In the genomic region with DNA sequence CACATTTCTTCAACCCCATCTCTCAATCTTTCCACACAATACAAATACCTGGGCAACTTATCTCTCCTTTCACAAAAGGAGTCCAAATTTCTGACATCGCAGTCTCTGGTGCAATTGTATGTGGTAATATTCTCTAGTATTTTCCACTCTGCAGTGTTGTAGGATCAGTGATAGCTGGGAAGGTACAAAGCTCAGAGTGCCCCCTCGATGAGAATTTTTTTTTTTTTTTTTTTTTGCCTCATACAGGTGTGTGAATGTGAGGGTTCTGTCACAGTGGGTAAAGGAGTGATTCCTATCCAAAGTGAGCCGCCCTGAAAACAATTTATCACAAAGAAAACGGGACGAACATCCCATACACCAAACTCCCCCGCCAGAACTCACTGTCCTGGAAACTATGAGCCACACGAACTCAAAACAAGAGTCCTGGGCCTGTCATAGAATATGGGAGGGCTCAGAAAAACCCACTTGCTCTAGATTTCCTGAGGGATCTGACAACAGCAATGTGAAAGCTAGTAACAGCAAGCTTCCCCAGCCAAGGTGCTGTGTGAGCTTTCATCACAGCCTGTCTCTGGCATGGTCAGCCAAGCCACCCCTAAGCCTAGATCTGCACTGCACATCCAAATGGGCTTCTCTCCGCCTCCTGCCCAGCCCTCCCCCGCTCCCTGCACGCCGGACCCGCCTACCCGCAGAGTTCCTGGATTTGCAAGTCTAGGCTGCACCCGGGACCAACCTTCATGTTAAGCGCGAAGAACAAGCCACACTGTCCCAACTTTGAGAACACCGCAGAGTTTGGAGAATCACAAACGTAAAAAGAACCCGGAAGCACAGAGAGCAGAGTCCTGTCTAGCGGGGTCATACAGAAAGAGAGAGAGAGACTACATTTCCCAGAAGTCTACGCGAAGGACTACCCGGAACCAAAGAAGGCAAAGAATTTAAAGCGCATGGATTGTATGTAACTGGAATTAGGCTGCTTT, we compare ENCODE assay signal across 8 mouse cellular contexts. TPM values are rescaled to one million over a fixed set of nuclear protein-coding genes. Genes with fewer than 3 reads are reported as not detected.
DNase-seq lines count a peak whose midpoint lies in the region; ATAC-seq lines count a peak whose summit lies in the region.

A gene (minus strand): TSS at position 896 of the 974 bp plus-strand sequence.

- 7% methylated on average over 24 of the region's 24 CpGs for WGBS in intestine, embryonic 14.5 days

- DNase-seq in adrenal gland, adult 2 months, result peak; percentile 88
- DNase-seq in embryo, embryonic 11 days, result peak; percentile 79
- peak; percentile 66 for DNase-seq in gastrocnemius, postnatal 14 days
- DNase-seq in intestine, embryonic 14.5 days (ENCODE audit: low spot score), result peak; percentile 88
- DNase-seq in left cerebral cortex, postnatal 10 days (ENCODE audit: extremely low spot score in 1 of 2, low spot score in 2 of 2), result peak; percentile 47 to 72
- peak; percentile 27 for DNase-seq in right cerebral cortex, postnatal 14 days
- peak; percentile 58 to 66 for DNase-seq in urinary bladder, postnatal 4 days (ENCODE audit: low spot score in 2 of 2)

- H3K4me1 ChIP-seq in intestine, embryonic 14.5 days (replicated peaks; ENCODE audit: control insufficient read depth, insufficient read depth, low read length), result 0 out of 2 replicates have a peak, but pooled peaks cover 4% of the 10 kb centered on the region

- peaks cover 5% of the 10 kb centered on the region; the same call in 1 of the 2 replicates for H3K36me3 ChIP-seq in intestine, embryonic 14.5 days (ENCODE audit: control insufficient read depth, insufficient read depth, low read length)

- peak; percentile 93 for ATAC-seq in intestine, embryonic 14.5 days (replicated peaks; ENCODE audit: low FRiP score, low TSS enrichment, low read depth)
- peak; percentile 94 for ATAC-seq in megakaryocyte progenitor cell, adult 5-6 weeks (replicated peaks; ENCODE audit: poor library complexity)

- H3K4me2 ChIP-seq in intestine, embryonic 14.5 days (ENCODE audit: low read length), result peak within 1 kb of the TSS; percentile 59

- H3K9ac ChIP-seq in intestine, embryonic 14.5 days (ENCODE audit: low read length), result peak within 1 kb of the TSS; percentile 49

- peak within 1 kb of the TSS; percentile 66 for H3K4me3 ChIP-seq in intestine, embryonic 14.5 days (ENCODE audit: low read depth, low read length)

- intact Hi-C loops in gastrocnemius, postnatal 14 days (cut with DNase I; ENCODE audit: low total_unique reads), result no loop called here
- intact Hi-C loops in left cerebral cortex, postnatal 10 days (cut with DNase I), result loop anchor here (10.0 kb wide), 1 partner anchor 60 kb away; a partner anchor contains a TSS

- peak within 1 kb of the TSS; percentile 69 for H3K27ac ChIP-seq in intestine, embryonic 14.5 days (ENCODE audit: low read depth)

- no peaks in the 10 kb centered on the region for H3K9me3 ChIP-seq in intestine, embryonic 14.5 days (ENCODE audit: control insufficient read depth, low read length)

- H3K27me3 ChIP-seq in intestine, embryonic 14.5 days (replicated peaks; ENCODE audit: control insufficient read depth, insufficient read depth, low read length), result no peaks in the 10 kb centered on the region

RNA-seq across cellular contexts. Expression of the gene that starts here (rescaled TPM):
- total RNA-seq in adrenal gland, adult 2 months (2021), result 1 to 10 TPM; 4.7 to 4.8 TPM
- polyA plus RNA-seq in adrenal gland, adult 2 months (2012; rRNA removed), result not detected in 2 replicates
- 1 to 10 TPM; 1.4 to 1.9 TPM for total RNA-seq in gastrocnemius, postnatal 14 days (2021)
- 5.1 and 6.1 TPM in 2 replicates for polyA plus RNA-seq in intestine, embryonic 14.5 days (2014; fragmentation: Nextera tagmentation; extraction: Ambion mirVana)
- 1 to 10 TPM; 5.8 to 6.5 TPM for total RNA-seq in left cerebral cortex, postnatal 10 days (2021)
- 8.0 and 9.5 TPM in 2 replicates for total RNA-seq in megakaryocyte progenitor cell, adult 5-6 weeks (2015)
- 6.7 and 8.7 TPM in 2 replicates for total RNA-seq in megakaryocyte progenitor cell, adult 5-6 weeks (2017)

Comparison
In these comparisons a context has a peak if more than half of its experiments do, and no peak if none do; other contexts are left out.
1. Peak in every context shown above with its lines: DNase-seq, ATAC-seq, H3K4me3 ChIP-seq and H3K27ac ChIP-seq.
2. DNase-seq: peak in every context shown above with its lines; median percentile 88 in adrenal gland, adult 2 months; 88 in intestine, embryonic 14.5 days; 79 in embryo, embryonic 11 days; 66 in gastrocnemius, postnatal 14 days; 62 in urinary bladder, postnatal 4 days; 60 in left cerebral cortex, postnatal 10 days; 27 in right cerebral cortex, postnatal 14 days.